Mouse (Mus musculus) ES-E14 (cell line): ENCODE results near the gene Tfr2.

Experiments
- CHD2 ChIP-seq: IDR thresholded peaks from 2 replicates; pipeline ENCODE4 v1.6.1; 2014; ENCODE audit warnings: mild to moderate bottlenecking, low read depth, low read length, inconsistent platforms
- ZNF384 ChIP-seq: IDR thresholded peaks from 2 replicates; pipeline ENCODE4 v1.6.1; 2012; ENCODE audit warnings: low read depth, low read length, inconsistent platforms

- TF ChIP-seq ZNF384 (no peak), CHD2 (no peak)
Observed at GRCm38 (mm10) chr5:137521861-137522260, 47.8 kb upstream of the Tfr2 start.
